ENCODE assay signal across 34 mouse cellular contexts in genomic region chr5:44643079-44643478, GRCm38 (mm10).
"Had no signal": no experiment of that assay in that cellular context is flagged by ENCODE, and none has a peak within 500 bp of the region (broad histone marks: within the 10 kb centered on the region; RNA-seq: fewer than 3 reads in every experiment).

No protein-coding gene starts in this region.

- H3K4me1 ChIP-seq: heart, embryonic 15.5 days had no signal

- H3K27me3 ChIP-seq: heart, embryonic 12.5 days; heart, embryonic 13.5 days; heart, embryonic 15.5 days; hindbrain, embryonic 12.5 days; hindbrain, embryonic 13.5 days; hindbrain, embryonic 15.5 days; intestine, embryonic 15.5 days; kidney, embryonic 15.5 days had no signal

- H3K4me3 ChIP-seq: heart, embryonic 10.5 days; heart, embryonic 12.5 days; heart, embryonic 13.5 days; heart, embryonic 15.5 days; hindbrain, embryonic 12.5 days; hindbrain, embryonic 13.5 days; hindbrain, embryonic 15.5 days; intestine, embryonic 15.5 days; kidney, embryonic 15.5 days; layer of hippocampus, adult 2 months; left cerebral cortex, adult 2 months had no signal

- H3K27ac ChIP-seq: heart, embryonic 10.5 days; heart, embryonic 13.5 days; heart, embryonic 15.5 days; hindbrain, embryonic 12.5 days; hindbrain, embryonic 13.5 days; hindbrain, embryonic 14.5 days; hindbrain, embryonic 15.5 days; hindbrain, postnatal 0 days; intestine, embryonic 15.5 days; kidney, embryonic 15.5 days; kidney, postnatal 0 days; layer of hippocampus, adult 2 months; left cerebral cortex, adult 2 months had no signal

- H3K36me3 ChIP-seq: heart, embryonic 10.5 days; heart, embryonic 12.5 days; heart, embryonic 13.5 days; heart, embryonic 15.5 days; hindbrain, embryonic 12.5 days; hindbrain, embryonic 13.5 days; hindbrain, embryonic 15.5 days; intestine, embryonic 15.5 days; kidney, embryonic 15.5 days had no signal

- H3K4me2 ChIP-seq: heart, embryonic 12.5 days; heart, embryonic 13.5 days; heart, embryonic 15.5 days; hindbrain, embryonic 12.5 days; hindbrain, embryonic 13.5 days; hindbrain, embryonic 14.5 days; hindbrain, embryonic 15.5 days; intestine, embryonic 15.5 days; kidney, embryonic 15.5 days had no signal

- H3K9me3 ChIP-seq: heart, embryonic 10.5 days; heart, embryonic 12.5 days; heart, embryonic 13.5 days; heart, embryonic 15.5 days; hindbrain, embryonic 12.5 days; hindbrain, embryonic 13.5 days; hindbrain, embryonic 15.5 days; intestine, embryonic 15.5 days; kidney, embryonic 15.5 days had no signal

- H3K9ac ChIP-seq: heart, embryonic 12.5 days; heart, embryonic 13.5 days; heart, embryonic 15.5 days; hindbrain, embryonic 12.5 days; hindbrain, embryonic 13.5 days; hindbrain, embryonic 14.5 days; hindbrain, embryonic 15.5 days; intestine, embryonic 15.5 days; kidney, embryonic 15.5 days had no signal

- ATAC-seq: hindbrain, embryonic 16.5 days; hindbrain, postnatal 0 days; inflammation-experienced regulatory T-cells, adult 6 months; intestine, embryonic 15.5 days; intestine, embryonic 16.5 days; intestine, postnatal 0 days had no signal

- DNase-seq: heart, postnatal 10 days; heart, postnatal 14 days; heart, postnatal 36 days; heart, postnatal 4 days; kidney, adult 11 months; kidney, adult 18-20 months; kidney, adult 2 months; kidney, adult 8-10 months; kidney, adult 9 months; kidney, postnatal 10 days; kidney, postnatal 14 days; kidney, postnatal 25 days; kidney, postnatal 36 days; kidney, postnatal 4 days; layer of hippocampus, adult 9-11 months; layer of hippocampus, postnatal 36 days had no signal
